Mouse (Mus musculus) macrophage (primary cell): Measurements from ENCODE around the gene Ubash3a. TPM values are rescaled to one million over a fixed set of nuclear protein-coding genes. Genes with fewer than 3 reads are reported as not detected.

Experiments
- H3K27ac ChIP-seq: fragments of 350-480 bp; formaldehyde crosslinking; 2 replicates; pipeline ENCODE4 v1.9.0; 2021
- H3K36me3 ChIP-seq: fragments of 350-480 bp; formaldehyde crosslinking; 2 replicates; pipeline ENCODE4 v1.9.0; 2021; ENCODE audit errors: inconsistent target
- H3K4me3 ChIP-seq: fragments of 350-480 bp; formaldehyde crosslinking; 2 replicates; pipeline ENCODE4 v1.9.0; 2021; ENCODE audit errors: inconsistent target
- H3K79me2 ChIP-seq: fragments of 350-480 bp; formaldehyde crosslinking; 2 replicates; pipeline ENCODE4 v1.9.0; 2021; ENCODE audit errors: inconsistent target
- WGBS: methylation state at CpG from one replicate; pipeline ENCODE4 v1.1.7; 2026; ENCODE audit warnings: inconsistent platforms; ENCODE audit not compliant: missing documents; 5-methylcytosine and 5-hydroxymethylcytosine counted together
- polyA plus RNA-seq: library from polyadenylated mRNA; stranded (reverse); fragments of 250-400 nt; gene quantifications from 3 replicates; pipeline ENCODE4 v1.2.4, GENCODE M21; 2018; ENCODE audit warnings: inconsistent platforms

Gene Ubash3a
- polyA plus RNA-seq, 1 experiment from 2014 or later, result 0.24 TPM

- Histone ChIP-seq H3K4me3 (no peak overlapping the region), H3K36me3 (no peaks in the 10 kb centered on the region), H3K27ac (peak overlapping the region; percentile 78), H3K79me2 (no peaks in the 10 kb centered on the region)
These were observed 82.6 kb downstream of the Ubash3a start for GRCm38 (mm10) chr17:31290311-31290710.

- 2% methylated on average over 6 of the region's 6 CpGs for WGBS
- H3K4me3 ChIP-seq, result no peak overlapping the region
- H3K36me3 ChIP-seq, result no peaks in the 10 kb centered on the region
- peak overlapping the region; percentile 78 for H3K27ac ChIP-seq
- no peaks in the 10 kb centered on the region for H3K79me2 ChIP-seq
These were observed 83.2 kb downstream of the Ubash3a start for GRCm38 (mm10) chr17:31290859-31291258.

- WGBS, result 57% methylated on average over 15 of the region's 15 CpGs
- H3K4me3 ChIP-seq, result no peak overlapping the region
- no peaks in the 10 kb centered on the region for H3K79me2 ChIP-seq
- no peaks in the 10 kb centered on the region for H3K36me3 ChIP-seq
- H3K27ac ChIP-seq, result 0 out of 2 replicates have a peak overlapping the region, but pooled peaks have one; percentile 2
These were observed 86.9 kb downstream of the Ubash3a start for GRCm38 (mm10) chr17:31294363-31295214.

GRCm38 (mm10) chr17:31295215-31295891 lies 87.7 kb downstream of the Ubash3a start:
- Histone ChIP-seq H3K79me2 (no peaks in the 10 kb centered on the region), H3K36me3 (no peaks in the 10 kb centered on the region), H3K27ac (0 out of 2 replicates have a peak overlapping the region, but pooled peaks have one; percentile 24), H3K4me3 (peak overlapping the region; percentile 73)
- 17% methylated on average over 25 of the region's 25 CpGs for WGBS

- 1% methylated on average over 68 of the region's 68 CpGs for WGBS
- H3K27ac ChIP-seq, result peak overlapping the region; percentile 42
These were observed 88.5 kb downstream of the Ubash3a start for GRCm38 (mm10) chr17:31295892-31296781.

More at GRCm38 (mm10) chr17:31295892-31296781, 88.5 kb downstream of the Ubash3a start:
- H3K4me3 ChIP-seq, result peak overlapping the region; percentile 73
- H3K79me2 ChIP-seq, result no peaks in the 10 kb centered on the region
- H3K36me3 ChIP-seq, result no peaks in the 10 kb centered on the region

Other genes with a start within 250 kb of the Ubash3a start
- 23.2 to 132 TPM (median 107 TPM) in 3 replicates for gene Abcg1, start 150.2 kb upstream of the Ubash3a start, polyA plus RNA-seq
- gene Tff3, start 78.2 kb upstream of the Ubash3a start, polyA plus RNA-seq, result not detected in 3 replicates
- not detected in 3 replicates for gene Tff2, start 63.6 kb upstream of the Ubash3a start, polyA plus RNA-seq
- not detected in 3 replicates for gene Tff1, start 42.6 kb upstream of the Ubash3a start, polyA plus RNA-seq
- gene Tmprss3, start 8.9 kb upstream of the Ubash3a start, polyA plus RNA-seq, result not detected in 3 replicates
- 0.33 to 0.92 TPM (median 0.59 TPM) in 3 replicates for gene Rsph1, start 69.5 kb downstream of the Ubash3a start, polyA plus RNA-seq
- 6.0 to 11.0 TPM (median 7.9 TPM) in 3 replicates for gene Slc37a1, start 78.9 kb downstream of the Ubash3a start, polyA plus RNA-seq
- gene Pde9a, start 178.3 kb downstream of the Ubash3a start, polyA plus RNA-seq, result not detected in 3 replicates